Mouse (Mus musculus) telencephalon, adult 2 months (tissue): ENCODE measurements at regions not wholly inside any gene's neighbourhood (a gene's known extent, or its start where the extent isn't known, plus 50 kb on each side); places are given as distances from the start of the nearest gene placed in this dataset.

Experiments used
- DNase-seq: peaks from one replicate; pipeline ENCODE4 v3.0.0-alpha.2; 2011; ENCODE audit warnings: low read depth, low spot score

- no peak for DNase-seq
Measured at GRCm38 (mm10) chr12:26535261-26535890, 66.4 kb downstream of the Cmpk2 start.

- no peak for DNase-seq
Measured at GRCm38 (mm10) chr12:26534229-26535105, 65.5 kb downstream of the Cmpk2 start.

GRCm38 (mm10) chr12:26533641-26534151, 64.7 kb downstream of the Cmpk2 start:
- DNase-seq: no peak

GRCm38 (mm10) chr12:26532823-26533640, 64.0 kb downstream of the Cmpk2 start:
- no peak for DNase-seq

- no peak for DNase-seq
Measured at GRCm38 (mm10) chr12:26532076-26532475, 63.1 kb downstream of the Cmpk2 start.
